In genomic region chrX:38179891-38180310, GRCm38 (mm10) we compare ENCODE assay signal across 9 mouse cellular contexts. TPM values are rescaled to one million over a fixed set of nuclear protein-coding genes. Genes with fewer than 3 reads are reported as not detected.
DNase-seq lines count a peak whose midpoint lies in the region; ATAC-seq and TF ChIP-seq lines count a peak whose summit lies in the region.
"Not testable (repeated sequence)": the region's sequence is repeated elsewhere in the genome, so short reads cannot be mapped to it uniquely, and the experiment has no call there.
"Had no signal": no experiment of that assay in that cellular context is flagged by ENCODE, and none has a peak within 500 bp of the region (broad histone marks: within the 10 kb centered on the region; RNA-seq: fewer than 3 reads in every experiment).

No protein-coding gene starts in this region.

- H3K4me2 ChIP-seq in forebrain, postnatal 0 days (ENCODE audit: low read depth): peak overlapping the region; percentile 41
- H3K4me2 ChIP-seq in lung, embryonic 14.5 days: peak overlapping the region; percentile 44; the same call in 1 of the 2 replicates
- H3K4me2 ChIP-seq in neural tube, embryonic 14.5 days (ENCODE audit: low read depth, low read length): peak overlapping the region; percentile 33

- H3K36me3 ChIP-seq in forebrain, postnatal 0 days (ENCODE audit: insufficient read depth); lung, embryonic 14.5 days (ENCODE audit: insufficient read depth); neural tube, embryonic 14.5 days (ENCODE audit: control insufficient read depth, insufficient read depth, low read length); thymus, adult 2 months (ENCODE audit: control insufficient read depth, insufficient read depth, low read length): not testable (repeated sequence)

- not testable (repeated sequence) for TF ChIP-seq POLR2A in thymus, adult 2 months (IDR thresholded peaks at IDR 0.05; ENCODE audit: control insufficient read depth, extremely low read depth, insufficient read depth, low read length, poor library complexity)

- peak overlapping the region; percentile 40 for H3K9ac ChIP-seq in forebrain, postnatal 0 days
- not testable (repeated sequence) for H3K9ac ChIP-seq in lung, embryonic 14.5 days
- peak overlapping the region; percentile 28; the same call in 1 of the 2 replicates for H3K9ac ChIP-seq in neural tube, embryonic 14.5 days (replicated peaks; ENCODE audit: low read depth, low read length)

- TF ChIP-seq CTCF in forebrain, postnatal 0 days (IDR thresholded peaks at IDR 0.05; ENCODE audit: low read depth): peak; percentile 64
- peak; percentile 63 for TF ChIP-seq CTCF in lung, embryonic 14.5 days (IDR thresholded peaks at IDR 0.05; ENCODE audit: low read depth)
- not testable (repeated sequence) for TF ChIP-seq CTCF in thymus, adult 2 months (IDR thresholded peaks at IDR 0.05; ENCODE audit: borderline replicate concordance, control insufficient read depth, extremely low read depth, insufficient read depth, low read length, poor library complexity)

- not testable (repeated sequence) for H3K4me1 ChIP-seq in forebrain, postnatal 0 days (ENCODE audit: insufficient read depth); lung, embryonic 14.5 days (ENCODE audit: insufficient read depth); neural tube, embryonic 14.5 days (ENCODE audit: control insufficient read depth, insufficient read depth, low read length); thymus, adult 2 months (replicated peaks; ENCODE audit: control insufficient read depth, insufficient read depth, low read length)

- peak; percentile 79 for ATAC-seq in forebrain, postnatal 0 days
- peak; percentile 64 to 69; a peak in 2 of 4 replicates for ATAC-seq in hematopoietic stem cell, adult 5-6 weeks (replicated peaks in 1 of 2; ENCODE audit: insufficient read depth in 1 of 2, low FRiP score in 2 of 2, low TSS enrichment in 1 of 2, low read depth in 1 of 2, poor library complexity in 2 of 2, severe bottlenecking in 2 of 2)
- peak; percentile 68 for ATAC-seq in lung, embryonic 14.5 days (ENCODE audit: insufficient read depth)
- peak; percentile 83 for ATAC-seq in neural tube, embryonic 14.5 days (ENCODE audit: low read depth)

- not testable (repeated sequence) for H3K9me3 ChIP-seq in forebrain, postnatal 0 days (ENCODE audit: low read length); lung, embryonic 14.5 days (ENCODE audit: low read depth, low read length); neural tube, embryonic 14.5 days (ENCODE audit: control insufficient read depth, low read length)

- not testable (repeated sequence) for H3K27me3 ChIP-seq in forebrain, postnatal 0 days (ENCODE audit: insufficient read depth, low read length); lung, embryonic 14.5 days (ENCODE audit: insufficient read depth, low read length); neural tube, embryonic 14.5 days (ENCODE audit: control insufficient read depth, insufficient read depth, low read length); thymus, adult 2 months (ENCODE audit: control insufficient read depth, insufficient read depth, low read length)

- DNase-seq in ES-CJ7 (ENCODE audit: low read depth, low spot score): peak; percentile 90
- peak; percentile 30 for DNase-seq in cerebellum, adult 8-10 months
- DNase-seq in forebrain, postnatal 0 days: peak; percentile 39
- peak; percentile 28 for DNase-seq in layer of hippocampus, adult 11-12 months (ENCODE audit: low spot score)
- DNase-seq in lung, embryonic 14.5 days: peak; percentile 81
- DNase-seq in thymus, adult 2 months: peak; percentile 42

- not testable (repeated sequence) for H3K27ac ChIP-seq in forebrain, postnatal 0 days (ENCODE audit: low read depth, low read length); lung, embryonic 14.5 days (ENCODE audit: low read depth); neural tube, embryonic 14.5 days (ENCODE audit: low read depth, low read length); thymus, adult 2 months (ENCODE audit: control insufficient read depth, insufficient read depth, low read length)

- peak overlapping the region; percentile 26 for H3K4me3 ChIP-seq in forebrain, postnatal 0 days (ENCODE audit: low read depth, low read length)
- H3K4me3 ChIP-seq in lung, embryonic 14.5 days (ENCODE audit: low read depth, low read length): peak overlapping the region; percentile 20; the same call in 1 of the 2 replicates
- peak overlapping the region; percentile 22; the same call in 1 of the 2 replicates for H3K4me3 ChIP-seq in neural tube, embryonic 14.5 days (ENCODE audit: low read depth, low read length)
- not testable (repeated sequence) for H3K4me3 ChIP-seq in thymus, adult 2 months (ENCODE audit: control insufficient read depth, insufficient read depth, low read length)

- WGBS in forebrain, postnatal 0 days: 44% methylated on average over 19 of the region's 19 CpGs
- 26% methylated on average over 19 of the region's 19 CpGs for WGBS in lung, embryonic 14.5 days
- WGBS in neural tube, embryonic 14.5 days: 26% methylated on average over 19 of the region's 19 CpGs
- WGBS in thymus, adult 2 months: 31% methylated on average over 19 of the region's 19 CpGs

RNA-seq across cellular contexts. Expression of gene Zbtb33, which starts 9.7 kb away (rescaled TPM):
- 32.4 and 37.7 TPM in 2 replicates for total RNA-seq in forebrain, postnatal 0 days (2014; rRNA removed)
- polyA plus RNA-seq in forebrain, postnatal 0 days (2015; fragmentation: Nextera tagmentation; extraction: Ambion mirVana): 4.2 and 4.8 TPM in 2 replicates
- 28.4 and 29.6 TPM in 2 replicates for total RNA-seq in hematopoietic stem cell, adult 5-6 weeks (2017)
- 5.6 and 6.0 TPM in 2 replicates for polyA plus RNA-seq in lung, embryonic 14.5 days (2014; fragmentation: Nextera tagmentation; extraction: Ambion mirVana)
- 6.9 and 9.0 TPM in 2 replicates for polyA plus RNA-seq in neural tube, embryonic 14.5 days (2014; fragmentation: Nextera tagmentation; extraction: Ambion mirVana)
- 9.1 and 10.4 TPM in 2 replicates for polyA plus RNA-seq in thymus, adult 2 months (2012; rRNA removed)

RNA-seq across cellular contexts. Expression of gene Rhox13, which starts 58.9 kb away (rescaled TPM):
- not detected in 2 replicates for total RNA-seq in forebrain, postnatal 0 days (2014; rRNA removed)
- not detected in 2 replicates for polyA plus RNA-seq in forebrain, postnatal 0 days (2015; fragmentation: Nextera tagmentation; extraction: Ambion mirVana)
- not detected in 2 replicates for total RNA-seq in hematopoietic stem cell, adult 5-6 weeks (2017)
- polyA plus RNA-seq in lung, embryonic 14.5 days (2014; fragmentation: Nextera tagmentation; extraction: Ambion mirVana): not detected in 2 replicates
- polyA plus RNA-seq in neural tube, embryonic 14.5 days (2014; fragmentation: Nextera tagmentation; extraction: Ambion mirVana): not detected in 2 replicates
- not detected in 2 replicates for polyA plus RNA-seq in thymus, adult 2 months (2012; rRNA removed)
- total RNA-seq: layer of hippocampus, postnatal 25 days had no signal

Comparison
In these comparisons a context has a peak if more than half of its experiments do, and no peak if none do; other contexts are left out.
1. DNase-seq: peak in every context shown above with its lines; median percentile 90 in ES-CJ7; 81 in lung, embryonic 14.5 days; 42 in thymus, adult 2 months; 39 in forebrain, postnatal 0 days; 30 in cerebellum, adult 8-10 months; 28 in layer of hippocampus, adult 11-12 months.